Mouse (Mus musculus): ENCODE results near the gene Msx2. TPM values are rescaled to one million over a fixed set of nuclear protein-coding genes. Genes with fewer than 3 reads are reported as not detected.
A peak's percentile ranks its signal among the peaks of the same experiment; 100 is the strongest.

The Msx2 gene
- polyA plus RNA-seq, 1 experiment from 2014 or later, result 1.2 TPM

DNA sequence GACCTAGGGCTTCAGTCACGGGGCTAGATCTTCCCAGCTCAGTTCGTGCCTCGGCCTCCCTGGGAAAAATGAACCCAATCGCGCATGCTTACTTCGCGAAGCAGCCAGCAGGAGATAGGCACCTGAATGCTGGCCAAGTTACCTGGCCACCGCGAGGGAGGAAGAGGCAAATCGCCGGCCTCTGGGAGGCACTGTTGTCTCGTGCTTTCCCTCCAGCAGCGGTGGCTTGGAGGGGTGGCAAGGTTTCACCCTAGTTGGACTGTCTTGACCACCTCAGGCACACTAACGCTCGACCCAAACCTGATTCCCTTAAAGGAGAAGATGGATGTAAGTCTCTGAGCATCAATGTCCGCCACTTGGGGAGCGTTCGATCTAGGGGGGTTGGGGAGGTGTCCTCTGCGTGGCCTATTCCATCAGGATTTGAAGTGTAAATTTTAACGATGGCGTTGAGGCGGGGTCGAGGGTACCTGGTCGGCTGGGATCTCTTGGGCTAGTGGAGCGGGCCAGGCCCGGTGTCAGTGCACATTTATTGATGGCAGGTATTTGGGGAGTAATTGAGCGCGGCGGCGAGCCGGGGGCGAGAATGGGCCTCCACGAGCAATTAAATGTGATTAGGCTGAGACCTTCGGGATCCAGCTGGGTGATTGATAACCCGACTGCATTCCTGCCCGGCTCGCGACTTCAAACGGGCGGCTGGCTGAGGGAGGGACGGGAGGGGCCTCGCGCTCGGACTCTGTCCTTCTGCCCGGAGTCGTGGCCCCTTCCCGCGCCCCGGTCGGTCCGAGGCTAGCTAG, 10.8 kb downstream of the Msx2 start:
- Histone ChIP-seq H3K9ac (ENCODE audit: low read depth, low read length) (no peak overlapping the region), H3K36me3 (ENCODE audit: control insufficient read depth, insufficient read depth, low read length) (no peaks in the 10 kb centered on the region), H3K4me1 (ENCODE audit: control insufficient read depth, insufficient read depth, low read length) (peaks cover 7% of the 10 kb centered on the region), H3K9me3 (ENCODE audit: control insufficient read depth, low read length) (no peaks in the 10 kb centered on the region), H3K4me2 (replicated peaks; ENCODE audit: low read depth, low read length) (peak overlapping the region; percentile 44), H3K27me3 (ENCODE audit: control insufficient read depth, insufficient read depth, low read length) (peaks cover 83% of the 10 kb centered on the region), H3K27ac (ENCODE audit: low read depth, low read length) (no peak overlapping the region), H3K4me3 (ENCODE audit: low read length) (peak overlapping the region; percentile 27)
- ATAC-seq (ENCODE audit: low FRiP score, low TSS enrichment), result peak; percentile 56
- WGBS, result under 1% methylated on average over 50 of the region's 51 CpGs

DNA sequence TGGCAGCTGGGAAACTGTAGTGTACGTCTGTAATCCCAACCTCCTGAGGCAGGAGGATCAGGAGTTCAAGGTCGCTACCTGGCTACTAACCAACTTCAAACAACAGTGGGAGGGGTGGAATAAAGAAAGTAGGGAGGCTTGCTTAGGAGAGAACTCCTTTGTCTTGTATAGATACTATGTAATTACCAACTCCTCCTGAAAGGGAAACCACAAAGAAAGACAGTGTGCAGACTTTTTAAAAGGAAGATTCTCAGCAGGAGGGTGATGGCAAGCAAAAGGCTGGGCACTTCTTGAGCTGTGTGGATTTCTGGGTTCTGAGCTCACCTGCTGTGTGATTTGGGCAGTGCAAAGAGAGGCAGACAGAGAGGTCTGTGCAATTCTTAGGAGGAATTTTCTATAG, 11.5 kb downstream of the Msx2 start:
- H3K4me1 ChIP-seq (ENCODE audit: control insufficient read depth, insufficient read depth, low read length), result peaks cover 7% of the 10 kb centered on the region
- H3K9ac ChIP-seq (ENCODE audit: low read depth, low read length), result no peak overlapping the region
- ATAC-seq (ENCODE audit: low FRiP score, low TSS enrichment), result no peak
- 28% methylated on average over 2 of the region's 2 CpGs for WGBS
- H3K27me3 ChIP-seq (ENCODE audit: control insufficient read depth, insufficient read depth, low read length), result peaks cover 81% of the 10 kb centered on the region
- H3K4me3 ChIP-seq (ENCODE audit: low read length), result no peak overlapping the region
- H3K36me3 ChIP-seq (ENCODE audit: control insufficient read depth, insufficient read depth, low read length), result no peaks in the 10 kb centered on the region
- no peaks in the 10 kb centered on the region for H3K9me3 ChIP-seq (ENCODE audit: control insufficient read depth, low read length)
- no peak overlapping the region for H3K27ac ChIP-seq (ENCODE audit: low read depth, low read length)
- H3K4me2 ChIP-seq (replicated peaks; ENCODE audit: low read depth, low read length), result no peak overlapping the region

- H3K4me3 ChIP-seq (ENCODE audit: low read length), result no peak overlapping the region
- no peak overlapping the region for H3K27ac ChIP-seq (ENCODE audit: low read depth, low read length)
- ATAC-seq (ENCODE audit: low FRiP score, low TSS enrichment), result no peak
- H3K36me3 ChIP-seq (ENCODE audit: control insufficient read depth, insufficient read depth, low read length), result no peaks in the 10 kb centered on the region
- WGBS, result 64% methylated on average over 4 of the region's 4 CpGs
- H3K4me1 ChIP-seq (ENCODE audit: control insufficient read depth, insufficient read depth, low read length), result peaks cover 7% of the 10 kb centered on the region
- no peaks in the 10 kb centered on the region for H3K9me3 ChIP-seq (ENCODE audit: control insufficient read depth, low read length)
- H3K27me3 ChIP-seq (ENCODE audit: control insufficient read depth, insufficient read depth, low read length), result peaks cover 70% of the 10 kb centered on the region
- H3K4me2 ChIP-seq (replicated peaks; ENCODE audit: low read depth, low read length), result no peak overlapping the region
- H3K9ac ChIP-seq (ENCODE audit: low read depth, low read length), result no peak overlapping the region
These were observed 14.1 kb downstream of the Msx2 start for GRCm38 (mm10) chr13:53458766-53459165.

- no peaks in the 10 kb centered on the region for H3K36me3 ChIP-seq (ENCODE audit: control insufficient read depth, insufficient read depth, low read length)
- 11% methylated on average over 21 of the region's 21 CpGs for WGBS
- H3K4me2 ChIP-seq (replicated peaks; ENCODE audit: low read depth, low read length), result peak overlapping the region; percentile 30
- H3K4me3 ChIP-seq (ENCODE audit: low read length), result peak overlapping the region; percentile 21
- no peaks in the 10 kb centered on the region for H3K9me3 ChIP-seq (ENCODE audit: control insufficient read depth, low read length)
- no peak overlapping the region for H3K27ac ChIP-seq (ENCODE audit: low read depth, low read length)
- peaks cover 41% of the 10 kb centered on the region for H3K27me3 ChIP-seq (ENCODE audit: control insufficient read depth, insufficient read depth, low read length)
- no peak overlapping the region for H3K9ac ChIP-seq (ENCODE audit: low read depth, low read length)
- no peaks in the 10 kb centered on the region for H3K4me1 ChIP-seq (ENCODE audit: control insufficient read depth, insufficient read depth, low read length)
- no peak for ATAC-seq (ENCODE audit: low FRiP score, low TSS enrichment)
These were observed 17.8 kb downstream of the Msx2 start for GRCm38 (mm10) chr13:53454794-53455672.

DNA sequence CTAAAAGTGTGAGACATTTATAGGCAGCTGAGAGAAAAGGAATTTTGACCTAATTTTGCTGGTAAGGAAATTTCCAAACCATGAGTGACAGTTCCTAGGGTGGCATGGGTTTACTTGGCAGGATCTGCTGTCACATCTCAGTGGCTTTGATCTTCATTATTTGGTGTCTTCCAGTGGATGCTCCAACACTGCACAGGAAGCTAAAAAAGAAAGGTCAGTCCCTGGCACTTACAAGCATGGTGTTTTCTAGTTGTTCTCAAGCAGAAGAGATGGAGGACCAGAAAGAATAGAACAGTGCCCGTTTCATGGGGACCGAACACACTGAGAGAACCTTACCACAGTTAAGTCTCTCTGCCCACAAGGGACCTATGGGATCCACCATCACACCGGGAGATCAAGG, 18.9 kb downstream of the Msx2 start:
- H3K36me3 ChIP-seq (ENCODE audit: control insufficient read depth, insufficient read depth, low read length), result no peaks in the 10 kb centered on the region
- H3K4me2 ChIP-seq (replicated peaks; ENCODE audit: low read depth, low read length), result no peak overlapping the region
- H3K9ac ChIP-seq (ENCODE audit: low read depth, low read length), result no peak overlapping the region
- ATAC-seq (ENCODE audit: low FRiP score, low TSS enrichment), result no peak
- 90% methylated on average over 3 of the region's 3 CpGs for WGBS
- H3K27ac ChIP-seq (ENCODE audit: low read depth, low read length), result no peak overlapping the region
- no peak overlapping the region for H3K4me3 ChIP-seq (ENCODE audit: low read length)
- H3K4me1 ChIP-seq (ENCODE audit: control insufficient read depth, insufficient read depth, low read length), result no peaks in the 10 kb centered on the region
- H3K27me3 ChIP-seq (ENCODE audit: control insufficient read depth, insufficient read depth, low read length), result peaks cover 34% of the 10 kb centered on the region
- no peaks in the 10 kb centered on the region for H3K9me3 ChIP-seq (ENCODE audit: control insufficient read depth, low read length)

- Histone ChIP-seq H3K9me3 (ENCODE audit: control insufficient read depth, low read length) (no peaks in the 10 kb centered on the region), H3K27ac (ENCODE audit: low read depth, low read length) (no peak overlapping the region), H3K27me3 (ENCODE audit: control insufficient read depth, insufficient read depth, low read length) (peaks cover 4% of the 10 kb centered on the region; the same call in 1 of the 2 replicates), H3K36me3 (ENCODE audit: control insufficient read depth, insufficient read depth, low read length) (no peaks in the 10 kb centered on the region), H3K4me2 (replicated peaks; ENCODE audit: low read depth, low read length) (no peak overlapping the region), H3K4me3 (ENCODE audit: low read length) (no peak overlapping the region), H3K9ac (ENCODE audit: low read depth, low read length) (no peak overlapping the region), H3K4me1 (ENCODE audit: control insufficient read depth, insufficient read depth, low read length) (no peaks in the 10 kb centered on the region)
- no peak for ATAC-seq (ENCODE audit: low FRiP score, low TSS enrichment)
- 19% methylated on average over 6 of the region's 6 CpGs for WGBS
These were observed 25.3 kb downstream of the Msx2 start for GRCm38 (mm10) chr13:53447609-53448008.

GRCm38 (mm10) chr13:53443602-53444001, 29.3 kb downstream of the Msx2 start:
- Histone ChIP-seq H3K9me3 (ENCODE audit: control insufficient read depth, low read length) (no peaks in the 10 kb centered on the region), H3K4me3 (ENCODE audit: low read length) (no peak overlapping the region), H3K27ac (ENCODE audit: low read depth, low read length) (no peak overlapping the region), H3K4me2 (replicated peaks; ENCODE audit: low read depth, low read length) (no peak overlapping the region), H3K4me1 (ENCODE audit: control insufficient read depth, insufficient read depth, low read length) (no peaks in the 10 kb centered on the region), H3K9ac (ENCODE audit: low read depth, low read length) (no peak overlapping the region), H3K27me3 (ENCODE audit: control insufficient read depth, insufficient read depth, low read length) (no peaks in the 10 kb centered on the region; the same call in 1 of the 2 replicates), H3K36me3 (ENCODE audit: control insufficient read depth, insufficient read depth, low read length) (no peaks in the 10 kb centered on the region)
- 36% methylated on average over 3 of the region's 3 CpGs for WGBS
- no peak for ATAC-seq (ENCODE audit: low FRiP score, low TSS enrichment)

GRCm38 (mm10) chr13:53442168-53442980, 30.5 kb downstream of the Msx2 start:
- H3K4me1 ChIP-seq (ENCODE audit: control insufficient read depth, insufficient read depth, low read length), result no peaks in the 10 kb centered on the region
- no peak overlapping the region for H3K27ac ChIP-seq (ENCODE audit: low read depth, low read length)
- peak overlapping the region; percentile 12; the same call in 1 of the 2 replicates for H3K4me3 ChIP-seq (ENCODE audit: low read length)
- no peak overlapping the region for H3K9ac ChIP-seq (ENCODE audit: low read depth, low read length)
- WGBS, result 37% methylated on average over 25 of the region's 25 CpGs
- H3K9me3 ChIP-seq (ENCODE audit: control insufficient read depth, low read length), result no peaks in the 10 kb centered on the region
- H3K4me2 ChIP-seq (replicated peaks; ENCODE audit: low read depth, low read length), result peak overlapping the region; percentile 36
- no peaks in the 10 kb centered on the region for H3K36me3 ChIP-seq (ENCODE audit: control insufficient read depth, insufficient read depth, low read length)
- no peaks in the 10 kb centered on the region; the same call in 1 of the 2 replicates for H3K27me3 ChIP-seq (ENCODE audit: control insufficient read depth, insufficient read depth, low read length)
- peak; percentile 24; the same call in 1 of the 2 replicates for ATAC-seq (ENCODE audit: low FRiP score, low TSS enrichment)
